Mouse (Mus musculus): ENCODE results near the gene Ttpal. TPM values are rescaled to one million over a fixed set of nuclear protein-coding genes. Genes with fewer than 3 reads are reported as not detected.

Gene Ttpal
- polyA plus RNA-seq, 1 experiment from 2014 or later = 26.1 TPM

DNA sequence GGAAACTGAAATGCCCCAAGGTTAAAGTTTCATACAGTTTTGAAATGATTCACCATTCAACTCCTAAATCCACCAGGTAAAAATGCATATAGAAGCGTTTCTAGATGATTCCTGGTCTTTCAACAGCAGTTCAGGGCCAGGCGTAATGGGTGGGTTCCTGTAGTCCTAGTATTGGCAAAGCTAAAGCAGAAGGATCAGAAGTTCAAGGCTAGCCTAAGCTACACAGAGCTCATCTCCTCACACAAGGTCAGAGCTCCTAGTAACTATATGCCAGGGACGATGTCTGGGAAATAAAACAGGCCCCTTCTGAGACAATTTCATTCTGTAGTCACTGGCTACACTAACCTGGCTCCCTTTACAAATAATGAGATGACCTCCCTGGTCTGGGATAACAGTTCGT, 29.1 kb downstream of the Ttpal start:
- Histone ChIP-seq H3K9ac (ENCODE audit: low read depth, low read length) (no peak overlapping the region), H3K36me3 (ENCODE audit: control insufficient read depth, insufficient read depth, low read length) (peaks cover 73% of the 10 kb centered on the region), H3K4me2 (no peak overlapping the region), H3K27ac (ENCODE audit: low read depth, low read length) (no peak overlapping the region), H3K4me3 (ENCODE audit: low read depth, low read length) (no peak overlapping the region), H3K9me3 (ENCODE audit: control insufficient read depth, low read length) (no peaks in the 10 kb centered on the region), H3K4me1 (replicated peaks; ENCODE audit: control insufficient read depth, insufficient read depth, low read length) (no peaks in the 10 kb centered on the region), H3K27me3 (replicated peaks; ENCODE audit: control insufficient read depth, insufficient read depth, low read length) (no peaks in the 10 kb centered on the region)
- ATAC-seq (replicated peaks; ENCODE audit: low FRiP score) (no peak), DNase-seq (ENCODE audit: low spot score) (no peak)
- 93% methylated on average over 4 of the region's 4 CpGs for WGBS

DNA sequence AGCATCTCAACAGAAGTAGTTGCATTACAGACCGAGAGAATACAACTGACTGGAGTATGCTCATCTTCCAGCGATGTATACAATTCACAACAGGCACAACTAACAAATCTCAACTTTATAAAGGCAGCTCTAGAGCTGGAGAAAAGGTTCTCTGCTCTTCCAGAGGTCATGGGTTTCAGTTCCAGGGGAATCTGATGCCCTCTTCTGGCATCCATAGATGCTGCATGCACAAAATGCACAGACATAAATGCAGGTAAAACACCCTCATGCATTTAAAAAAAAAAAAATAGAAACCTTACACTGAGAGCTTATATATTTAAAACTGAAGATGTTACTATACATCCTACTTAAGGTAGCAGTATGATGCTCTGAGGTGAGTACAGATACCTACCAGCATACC, 29.6 kb downstream of the Ttpal start:
- Histone ChIP-seq H3K4me2 (no peak overlapping the region), H3K4me3 (ENCODE audit: low read depth, low read length) (no peak overlapping the region), H3K27me3 (replicated peaks; ENCODE audit: control insufficient read depth, insufficient read depth, low read length) (no peaks in the 10 kb centered on the region), H3K9me3 (ENCODE audit: control insufficient read depth, low read length) (no peaks in the 10 kb centered on the region), H3K4me1 (replicated peaks; ENCODE audit: control insufficient read depth, insufficient read depth, low read length) (no peaks in the 10 kb centered on the region), H3K27ac (ENCODE audit: low read depth, low read length) (no peak overlapping the region), H3K36me3 (ENCODE audit: control insufficient read depth, insufficient read depth, low read length) (peaks cover 71% of the 10 kb centered on the region), H3K9ac (ENCODE audit: low read depth, low read length) (no peak overlapping the region)
- no peak for ATAC-seq (replicated peaks; ENCODE audit: low FRiP score)
- no peak for DNase-seq (ENCODE audit: low spot score)
- 94% methylated on average over 2 of the region's 2 CpGs for WGBS

DNA sequence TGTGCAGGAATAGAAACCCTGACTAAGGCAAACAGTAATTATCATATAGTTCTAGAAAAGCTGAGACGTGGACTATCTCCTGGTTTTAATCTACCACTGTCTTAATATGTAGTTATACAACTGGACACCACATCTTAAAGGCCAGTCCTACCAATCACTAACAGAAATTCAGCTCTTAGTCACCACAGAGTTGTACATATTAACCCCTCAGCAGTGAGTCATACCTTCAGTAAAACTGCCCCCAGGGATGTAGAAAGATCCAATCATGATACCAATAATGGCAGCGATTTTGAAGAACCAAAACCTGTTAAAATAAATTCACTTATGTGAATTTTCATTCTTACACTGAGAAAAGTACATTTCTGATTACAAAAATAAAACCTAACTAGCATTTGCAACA, 32.1 kb downstream of the Ttpal start:
- DNase-seq (ENCODE audit: low spot score) = no peak
- Histone ChIP-seq H3K27me3 (replicated peaks; ENCODE audit: control insufficient read depth, insufficient read depth, low read length) (no peaks in the 10 kb centered on the region), H3K27ac (ENCODE audit: low read depth, low read length) (no peak overlapping the region), H3K9me3 (ENCODE audit: control insufficient read depth, low read length) (no peaks in the 10 kb centered on the region), H3K36me3 (ENCODE audit: control insufficient read depth, insufficient read depth, low read length) (peaks cover 59% of the 10 kb centered on the region), H3K4me3 (ENCODE audit: low read depth, low read length) (no peak overlapping the region), H3K4me2 (no peak overlapping the region), H3K9ac (ENCODE audit: low read depth, low read length) (no peak overlapping the region), H3K4me1 (replicated peaks; ENCODE audit: control insufficient read depth, insufficient read depth, low read length) (peaks cover 19% of the 10 kb centered on the region)
- no peak for ATAC-seq (replicated peaks; ENCODE audit: low FRiP score)
- 87% methylated on average over 2 of the region's 2 CpGs for WGBS

DNA sequence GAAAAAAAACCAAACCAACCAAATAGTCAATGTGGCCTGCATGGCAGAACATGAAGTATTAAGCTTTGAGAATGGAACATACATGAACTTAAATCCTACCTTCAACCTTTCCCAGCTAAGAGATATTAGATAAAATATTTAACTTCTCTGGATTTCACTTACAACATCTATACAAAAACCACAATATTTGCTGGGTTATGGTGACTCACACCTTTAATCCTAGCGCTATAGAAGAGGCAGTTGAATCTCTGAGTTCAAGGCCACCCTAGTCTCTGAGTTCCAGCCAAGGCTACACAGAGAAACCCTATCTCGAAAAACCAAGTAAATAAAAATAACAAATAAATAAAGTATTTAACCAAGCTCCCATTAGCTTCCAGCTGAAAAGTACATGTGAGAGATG, 33.9 kb downstream of the Ttpal start:
- 86% methylated on average over 2 of the region's 2 CpGs for WGBS
- H3K27me3 ChIP-seq (replicated peaks; ENCODE audit: control insufficient read depth, insufficient read depth, low read length) = no peaks in the 10 kb centered on the region
- peaks cover 50% of the 10 kb centered on the region for H3K36me3 ChIP-seq (ENCODE audit: control insufficient read depth, insufficient read depth, low read length)
- H3K4me2 ChIP-seq = no peak overlapping the region
- H3K4me1 ChIP-seq (replicated peaks; ENCODE audit: control insufficient read depth, insufficient read depth, low read length) = peaks cover 37% of the 10 kb centered on the region
- ATAC-seq (replicated peaks; ENCODE audit: low FRiP score) (no peak), DNase-seq (ENCODE audit: low spot score) (no peak)
- H3K9me3 ChIP-seq (ENCODE audit: control insufficient read depth, low read length) = no peaks in the 10 kb centered on the region
- no peak overlapping the region for H3K9ac ChIP-seq (ENCODE audit: low read depth, low read length)
- no peak overlapping the region for H3K4me3 ChIP-seq (ENCODE audit: low read depth, low read length)
- H3K27ac ChIP-seq (ENCODE audit: low read depth, low read length) = no peak overlapping the region

DNA sequence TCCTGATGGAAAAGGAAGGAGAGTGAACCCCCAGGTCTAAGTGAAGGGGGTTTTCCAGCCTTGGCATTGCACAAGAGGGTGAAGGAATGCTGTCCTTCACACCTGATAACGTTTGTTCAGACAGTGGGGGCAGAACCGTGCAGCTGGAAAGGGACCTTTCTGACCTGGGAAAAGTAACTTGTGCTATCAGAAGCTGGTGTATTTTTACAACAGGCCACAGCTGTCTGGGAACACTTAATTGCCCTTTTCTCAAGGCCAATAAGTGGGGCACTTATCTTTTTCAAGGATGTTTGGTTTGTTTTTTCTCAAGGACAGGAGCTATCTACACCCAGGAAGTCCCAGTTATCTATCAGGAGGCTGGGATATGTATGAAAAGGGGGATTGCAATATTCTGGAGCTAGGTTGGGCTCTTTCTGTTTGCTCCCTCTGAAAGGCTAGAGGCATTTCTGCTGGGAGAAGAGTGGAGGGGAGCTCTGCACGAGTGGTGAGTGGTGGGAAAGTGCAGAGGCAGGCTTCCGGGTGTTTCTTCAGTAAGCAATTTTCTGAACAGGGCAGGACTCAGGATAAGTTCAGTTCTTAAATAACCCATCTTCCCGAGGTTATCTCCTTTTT, 35.6 kb downstream of the Ttpal start:
- no peaks in the 10 kb centered on the region for H3K27me3 ChIP-seq (replicated peaks; ENCODE audit: control insufficient read depth, insufficient read depth, low read length)
- H3K27ac ChIP-seq (ENCODE audit: low read depth, low read length) = peak overlapping the region; percentile 52; the same call in 1 of the 2 replicates
- 39% methylated on average over 5 of the region's 5 CpGs for WGBS
- DNase-seq (ENCODE audit: low spot score) (no peak), ATAC-seq (replicated peaks; ENCODE audit: low FRiP score) (no peak)
- H3K9ac ChIP-seq (ENCODE audit: low read depth, low read length) = 0 out of 2 replicates have a peak overlapping the region, but pooled peaks have one; percentile 1
- H3K9me3 ChIP-seq (ENCODE audit: control insufficient read depth, low read length) = no peaks in the 10 kb centered on the region
- H3K4me1 ChIP-seq (replicated peaks; ENCODE audit: control insufficient read depth, insufficient read depth, low read length) = peaks cover 52% of the 10 kb centered on the region
- H3K4me3 ChIP-seq (ENCODE audit: low read depth, low read length) = no peak overlapping the region
- H3K4me2 ChIP-seq = peak overlapping the region; percentile 16
- H3K36me3 ChIP-seq (ENCODE audit: control insufficient read depth, insufficient read depth, low read length) = peaks cover 37% of the 10 kb centered on the region

DNA sequence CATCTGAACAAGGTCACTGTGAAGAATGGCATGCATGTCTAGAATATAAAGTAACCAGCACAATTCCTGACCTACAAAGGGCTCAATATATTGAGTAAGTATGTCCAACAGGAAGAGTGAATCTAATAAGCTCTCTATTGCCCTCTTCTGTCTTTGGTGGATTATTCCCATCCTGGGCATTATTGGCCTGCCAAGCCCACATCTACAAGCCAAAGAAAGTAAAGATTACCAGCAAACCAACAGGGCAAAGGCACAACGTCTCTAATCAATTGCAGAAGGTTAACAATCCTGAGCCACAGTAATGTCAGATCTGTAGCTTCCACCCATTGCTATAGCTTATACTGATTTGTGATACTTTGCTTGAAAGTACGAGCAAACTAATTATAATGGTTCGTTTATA, 38.4 kb downstream of the Ttpal start:
- peaks cover 23% of the 10 kb centered on the region for H3K36me3 ChIP-seq (ENCODE audit: control insufficient read depth, insufficient read depth, low read length)
- no peak overlapping the region for H3K9ac ChIP-seq (ENCODE audit: low read depth, low read length)
- ATAC-seq (replicated peaks; ENCODE audit: low FRiP score) (no peak), DNase-seq (ENCODE audit: low spot score) (no peak)
- peak overlapping the region; percentile 98; the same call in 1 of the 2 replicates for H3K27ac ChIP-seq (ENCODE audit: low read depth, low read length)
- H3K4me3 ChIP-seq (ENCODE audit: low read depth, low read length) = no peak overlapping the region
- H3K9me3 ChIP-seq (ENCODE audit: control insufficient read depth, low read length) = no peaks in the 10 kb centered on the region
- 66% methylated on average over 3 of the region's 3 CpGs for WGBS
- H3K27me3 ChIP-seq (replicated peaks; ENCODE audit: control insufficient read depth, insufficient read depth, low read length) = no peaks in the 10 kb centered on the region
- H3K4me2 ChIP-seq = peak overlapping the region; percentile 79
- peaks cover 55% of the 10 kb centered on the region for H3K4me1 ChIP-seq (replicated peaks; ENCODE audit: control insufficient read depth, insufficient read depth, low read length)

- Histone ChIP-seq H3K36me3 (ENCODE audit: control insufficient read depth, insufficient read depth, low read length) (peaks cover 16% of the 10 kb centered on the region; the same call in 1 of the 2 replicates), H3K4me2 (peak overlapping the region; percentile 79), H3K27me3 (replicated peaks; ENCODE audit: control insufficient read depth, insufficient read depth, low read length) (no peaks in the 10 kb centered on the region), H3K9me3 (ENCODE audit: control insufficient read depth, low read length) (no peaks in the 10 kb centered on the region), H3K4me3 (ENCODE audit: low read depth, low read length) (peak overlapping the region; percentile 37), H3K4me1 (replicated peaks; ENCODE audit: control insufficient read depth, insufficient read depth, low read length) (peaks cover 62% of the 10 kb centered on the region), H3K9ac (ENCODE audit: low read depth, low read length) (peak overlapping the region; percentile 59), H3K27ac (ENCODE audit: low read depth, low read length) (peak overlapping the region; percentile 98)
- DNase-seq (ENCODE audit: low spot score) (no peak), ATAC-seq (replicated peaks; ENCODE audit: low FRiP score) (no peak)
- WGBS = 29% methylated on average over 3 of the region's 3 CpGs
Measured at GRCm38 (mm10) chr2:163641681-163642080, 39.6 kb downstream of the Ttpal start.

GRCm38 (mm10) chr2:163642685-163643575, 40.8 kb downstream of the Ttpal start:
- DNase-seq (ENCODE audit: low spot score) (peak; percentile 72), ATAC-seq (replicated peaks; ENCODE audit: low FRiP score) (peak; percentile 77)
- Histone ChIP-seq H3K4me3 (ENCODE audit: low read depth, low read length) (peak overlapping the region; percentile 75), H3K9me3 (ENCODE audit: control insufficient read depth, low read length) (no peaks in the 10 kb centered on the region), H3K9ac (ENCODE audit: low read depth, low read length) (peak overlapping the region; percentile 82), H3K36me3 (ENCODE audit: control insufficient read depth, insufficient read depth, low read length) (peaks cover 11% of the 10 kb centered on the region; the same call in 1 of the 2 replicates), H3K4me2 (peak overlapping the region; percentile 79), H3K4me1 (replicated peaks; ENCODE audit: control insufficient read depth, insufficient read depth, low read length) (peaks cover 53% of the 10 kb centered on the region), H3K27me3 (replicated peaks; ENCODE audit: control insufficient read depth, insufficient read depth, low read length) (no peaks in the 10 kb centered on the region), H3K27ac (ENCODE audit: low read depth, low read length) (peak overlapping the region; percentile 98)
- WGBS = 46% methylated on average over 30 of the region's 30 CpGs
